ENCODE assay signal across 11 mouse cellular contexts in genomic region chr17:33091630-33092029, GRCm38 (mm10). TPM values are rescaled to one million over a fixed set of nuclear protein-coding genes. Genes with fewer than 3 reads are reported as not detected.
DNase-seq lines count a peak whose midpoint lies in the region; ATAC-seq lines count a peak whose summit lies in the region.
"Had no signal": no experiment of that assay in that cellular context is flagged by ENCODE, and none has a peak within 500 bp of the region (broad histone marks: within the 10 kb centered on the region; RNA-seq: fewer than 3 reads in every experiment).

No protein-coding gene starts in this region.

- H3K4me1 ChIP-seq in midbrain, embryonic 10.5 days: peaks cover 27% of the 10 kb centered on the region
- peaks cover 12% of the 10 kb centered on the region for H3K4me1 ChIP-seq in stomach, embryonic 16.5 days (ENCODE audit: control insufficient read depth, insufficient read depth, low read length)

- WGBS in midbrain, embryonic 10.5 days: 79% methylated on average over 1 of the region's 1 CpGs
- 52% methylated on average over 1 of the region's 1 CpGs for WGBS in stomach, embryonic 16.5 days

- no peaks in the 10 kb centered on the region for H3K27me3 ChIP-seq in midbrain, embryonic 10.5 days (ENCODE audit: low read depth, poor library complexity, severe bottlenecking)
- no peaks in the 10 kb centered on the region for H3K27me3 ChIP-seq in stomach, embryonic 16.5 days (ENCODE audit: control insufficient read depth, insufficient read depth, low read length)
- H3K27me3 ChIP-seq: limb, embryonic 13.5 days had no signal

- peak overlapping the region; percentile 75; the same call in 1 of the 2 replicates for H3K4me3 ChIP-seq in midbrain, embryonic 10.5 days
- no peak overlapping the region for H3K4me3 ChIP-seq in stomach, embryonic 16.5 days (replicated peaks; ENCODE audit: low read length)

- peak overlapping the region; percentile 92; the same call in 1 of the 2 replicates for H3K27ac ChIP-seq in midbrain, embryonic 10.5 days (replicated peaks)
- peak overlapping the region; percentile 95 for H3K27ac ChIP-seq in stomach, embryonic 16.5 days (ENCODE audit: low read length)

- no peaks in the 10 kb centered on the region for H3K9me3 ChIP-seq in midbrain, embryonic 10.5 days (replicated peaks)
- no peaks in the 10 kb centered on the region for H3K9me3 ChIP-seq in stomach, embryonic 16.5 days (replicated peaks; ENCODE audit: control insufficient read depth, low read length)
- H3K9me3 ChIP-seq: limb, embryonic 13.5 days had no signal

- peak; percentile 10 for DNase-seq in embryo, embryonic 10.5 days (ENCODE audit: low spot score)
- DNase-seq in embryo, embryonic 10 days (ENCODE audit: low spot score): no peak
- DNase-seq in kidney, postnatal 4 days: peak; percentile 4 to 16
- DNase-seq in kidney, postnatal 14 days: no peak
- no peak for DNase-seq in midbrain, embryonic 10.5 days (ENCODE audit: low spot score)
- no peak for DNase-seq in thymus, postnatal 25 days

- H3K9ac ChIP-seq in stomach, embryonic 16.5 days (ENCODE audit: low read length): no peak overlapping the region

- ATAC-seq in stomach, embryonic 16.5 days (ENCODE audit: insufficient read depth, low FRiP score): no peak
- ATAC-seq in CD4-positive, CD25-positive, alpha-beta regulatory T cell, adult 4 months: no peak

- no peaks in the 10 kb centered on the region for H3K36me3 ChIP-seq in midbrain, embryonic 10.5 days
- H3K36me3 ChIP-seq in stomach, embryonic 16.5 days (ENCODE audit: control insufficient read depth, insufficient read depth, low read length): no peaks in the 10 kb centered on the region
- H3K36me3 ChIP-seq: limb, embryonic 13.5 days had no signal

- H3K4me2 ChIP-seq in stomach, embryonic 16.5 days (ENCODE audit: low read depth, low read length): peak overlapping the region; percentile 76; the same call in 1 of the 2 replicates

RNA-seq across cellular contexts. Expression of gene Zfp563, which starts 2.5 kb away (rescaled TPM):
- polyA plus RNA-seq in midbrain, embryonic 10.5 days (2016; fragmentation: Nextera tagmentation; extraction: Ambion mirVana): 6.6 and 8.1 TPM in 2 replicates
- polyA plus RNA-seq in stomach, embryonic 16.5 days (2015; fragmentation: Nextera tagmentation; extraction: Ambion mirVana): 6.9 and 7.9 TPM in 2 replicates
- 1 to 10 TPM; 6.5 to 7.0 TPM for polyA plus RNA-seq in CD4-positive, CD25-positive, alpha-beta regulatory T cell, adult 4 months (2017; shearing (Covaris generic))

RNA-seq across cellular contexts. Expression of gene 4921501E09Rik, which starts 23.8 kb away (rescaled TPM):
- polyA plus RNA-seq in midbrain, embryonic 10.5 days (2016; fragmentation: Nextera tagmentation; extraction: Ambion mirVana): not detected in 2 replicates
- not detected in 2 replicates for polyA plus RNA-seq in stomach, embryonic 16.5 days (2015; fragmentation: Nextera tagmentation; extraction: Ambion mirVana)
- polyA plus RNA-seq in CD4-positive, CD25-positive, alpha-beta regulatory T cell, adult 4 months (2017; shearing (Covaris generic)): not detected
- polyA plus RNA-seq: forebrain, embryonic 16.5 days; large intestine, adult 2 months; limb, embryonic 13.5 days had no signal

RNA-seq across cellular contexts. Expression of gene Morc2b, which starts 47.9 kb away (rescaled TPM):
- 0.06 TPM in 1 of 2 replicates, not detected in the other for polyA plus RNA-seq in midbrain, embryonic 10.5 days (2016; fragmentation: Nextera tagmentation; extraction: Ambion mirVana)
- polyA plus RNA-seq in stomach, embryonic 16.5 days (2015; fragmentation: Nextera tagmentation; extraction: Ambion mirVana): not detected in 2 replicates
- polyA plus RNA-seq in CD4-positive, CD25-positive, alpha-beta regulatory T cell, adult 4 months (2017; shearing (Covaris generic)): not detected
- polyA plus RNA-seq: large intestine, adult 2 months had no signal

RNA-seq across cellular contexts. Expression of gene Zfp763, which starts 58.4 kb away (rescaled TPM):
- 16.8 and 18.5 TPM in 2 replicates for polyA plus RNA-seq in midbrain, embryonic 10.5 days (2016; fragmentation: Nextera tagmentation; extraction: Ambion mirVana)
- polyA plus RNA-seq in stomach, embryonic 16.5 days (2015; fragmentation: Nextera tagmentation; extraction: Ambion mirVana): 10.5 and 10.9 TPM in 2 replicates
- 1 to 10 TPM; 7.8 to 9.7 TPM for polyA plus RNA-seq in CD4-positive, CD25-positive, alpha-beta regulatory T cell, adult 4 months (2017; shearing (Covaris generic))

Comparison
In these comparisons a context has a peak if more than half of its experiments do, and no peak if none do; other contexts are left out.
1. DNase-seq: peak in embryo, embryonic 10.5 days (single experiment) and kidney, postnatal 4 days (2 of 2); none in embryo, embryonic 10 days (single experiment), kidney, postnatal 14 days (single experiment), midbrain, embryonic 10.5 days (single experiment) and thymus, postnatal 25 days (single experiment).